Mouse (Mus musculus) forebrain, embryonic 16.5 days (tissue): ENCODE data around the gene Mlxip. TPM values are rescaled to one million over a fixed set of nuclear protein-coding genes. Genes with fewer than 3 reads are reported as not detected.
A peak's percentile ranks its signal among the peaks of the same experiment; 100 is the strongest.

Experiments
- ATAC-seq: fragments of 200-750 bp; cut with Nextera tagmentation; 2 replicates; pipeline ENCODE4 v1.8.0; 2017; ENCODE audit warnings: mild to moderate bottlenecking, moderate library complexity
- H3K27ac ChIP-seq: fragments of 300-500 bp; sonication (generic); 2 replicates; pipeline ENCODE4 v1.5.1; 2014; ENCODE audit warnings: low read length, control low read depth
- H3K27me3 ChIP-seq: fragments of 300-500 bp; sonication (generic); replicated peaks from 2 replicates; pipeline ENCODE4 v1.6.1; 2014; ENCODE audit warnings: low read length; ENCODE audit not compliant: control insufficient read depth, insufficient read depth
- H3K36me3 ChIP-seq: fragments of 300-500 bp; sonication (generic); 2 replicates; pipeline ENCODE4 v1.6.1; 2014; ENCODE audit not compliant: control insufficient read depth, insufficient read depth
- H3K4me1 ChIP-seq: fragments of 300-500 bp; sonication (generic); replicated peaks from 2 replicates; pipeline ENCODE4 v1.6.1; 2014; ENCODE audit warnings: low read length; ENCODE audit not compliant: control insufficient read depth, insufficient read depth
- H3K4me2 ChIP-seq: fragments of 300-500 bp; sonication (generic); 2 replicates; pipeline ENCODE4 v1.6.1; 2014; ENCODE audit warnings: mild to moderate bottlenecking, low read length, control low read depth
- H3K4me3 ChIP-seq: fragments of 300-500 bp; sonication (generic); replicated peaks from 2 replicates; pipeline ENCODE4 v1.5.1; 2014; ENCODE audit warnings: mild to moderate bottlenecking, low read length, control low read depth
- H3K9ac ChIP-seq: fragments of 300-500 bp; sonication (generic); replicated peaks from 2 replicates; pipeline ENCODE4 v1.6.1; 2014; ENCODE audit warnings: low read depth, low read length, control low read depth
- H3K9me3 ChIP-seq: fragments of 300-500 bp; sonication (generic); 2 replicates; pipeline ENCODE4 v1.6.1; 2016; ENCODE audit warnings: low read length; ENCODE audit not compliant: control insufficient read depth
- WGBS: fragments of 180-500 bp; shearing (Covaris S2); extraction: QIAGEN DNeasy Blood & Tissue Kit; methylation state at CpG from one replicate; pipeline ENCODE4 v1.1.7; 2014; 5-methylcytosine and 5-hydroxymethylcytosine counted together
- polyA plus RNA-seq: library from polyadenylated mRNA; unstranded; fragments of >200 nt; fragmentation: Nextera tagmentation; extraction: Ambion mirVana; gene quantifications from 2 replicates; pipeline ENCODE4 v1.2.1, GENCODE M21; 2015

The Mlxip gene
- polyA plus RNA-seq, 1 experiment from 2014 or later, result 18.0 TPM

- Histone ChIP-seq H3K27ac (no peak overlapping the region), H3K27me3 (no peaks in the 10 kb centered on the region), H3K9ac (peak overlapping the region; percentile 44), H3K4me3 (peak overlapping the region; percentile 98), H3K36me3 (no peaks in the 10 kb centered on the region), H3K9me3 (no peaks in the 10 kb centered on the region), H3K4me2 (peak overlapping the region; percentile 64), H3K4me1 (peaks cover 37% of the 10 kb centered on the region)
- 54% methylated on average over 8 of the region's 8 CpGs for WGBS
- ATAC-seq, result no peak
These were observed 2.4 kb downstream of the Mlxip start for GRCm38 (mm10) chr5:123396901-123397464.

GRCm38 (mm10) chr5:123397786-123398185 is 3.2 kb downstream of the Mlxip start:
- 0 out of 2 replicates have a peak overlapping the region, but pooled peaks have one; percentile 15 for H3K9ac ChIP-seq

GRCm38 (mm10) chr5:123398856-123399498 is 4.4 kb downstream of the Mlxip start:
- Histone ChIP-seq H3K4me1 (peaks cover 34% of the 10 kb centered on the region), H3K4me2 (no peak overlapping the region), H3K27me3 (no peaks in the 10 kb centered on the region), H3K36me3 (no peaks in the 10 kb centered on the region), H3K9ac (no peak overlapping the region), H3K27ac (no peak overlapping the region), H3K4me3 (no peak overlapping the region), H3K9me3 (no peaks in the 10 kb centered on the region)
- WGBS, result 94% methylated on average over 4 of the region's 4 CpGs
- no peak for ATAC-seq

More at GRCm38 (mm10) chr5:123397786-123398185, 3.2 kb downstream of the Mlxip start:
- WGBS, result 87% methylated on average over 11 of the region's 11 CpGs
- no peak for ATAC-seq
- Histone ChIP-seq H3K9me3 (no peaks in the 10 kb centered on the region), H3K4me3 (peak overlapping the region; percentile 17; the same call in 1 of the 2 replicates), H3K36me3 (no peaks in the 10 kb centered on the region), H3K27ac (no peak overlapping the region), H3K4me1 (peaks cover 37% of the 10 kb centered on the region), H3K4me2 (peak overlapping the region; percentile 64), H3K27me3 (no peaks in the 10 kb centered on the region)

GRCm38 (mm10) chr5:123404480-123404879 is 9.9 kb downstream of the Mlxip start:
- no peaks in the 10 kb centered on the region for H3K9me3 ChIP-seq
- no peaks in the 10 kb centered on the region for H3K36me3 ChIP-seq
- no peak overlapping the region for H3K4me2 ChIP-seq
- no peaks in the 10 kb centered on the region for H3K27me3 ChIP-seq
- H3K27ac ChIP-seq, result no peak overlapping the region
- WGBS, result 91% methylated on average over 3 of the region's 3 CpGs
- no peak overlapping the region for H3K9ac ChIP-seq
- ATAC-seq, result no peak
- peaks cover 3% of the 10 kb centered on the region; the same call in 1 of the 2 replicates for H3K4me1 ChIP-seq
- H3K4me3 ChIP-seq, result no peak overlapping the region

- Histone ChIP-seq H3K27ac (no peak overlapping the region), H3K4me1 (no peaks in the 10 kb centered on the region), H3K36me3 (no peaks in the 10 kb centered on the region), H3K4me2 (no peak overlapping the region), H3K9me3 (no peaks in the 10 kb centered on the region), H3K9ac (no peak overlapping the region), H3K27me3 (no peaks in the 10 kb centered on the region), H3K4me3 (no peak overlapping the region)
- WGBS, result 43% methylated on average over 2 of the region's 2 CpGs
- no peak for ATAC-seq
These were observed 12.4 kb downstream of the Mlxip start for GRCm38 (mm10) chr5:123406952-123407351.

- Histone ChIP-seq H3K4me3 (no peak overlapping the region), H3K27me3 (no peaks in the 10 kb centered on the region), H3K4me2 (no peak overlapping the region), H3K27ac (no peak overlapping the region), H3K9me3 (no peaks in the 10 kb centered on the region), H3K36me3 (no peaks in the 10 kb centered on the region), H3K4me1 (no peaks in the 10 kb centered on the region), H3K9ac (no peak overlapping the region)
- WGBS, result 58% methylated on average over 3 of the region's 3 CpGs
- ATAC-seq, result no peak
These were observed 13.6 kb downstream of the Mlxip start for GRCm38 (mm10) chr5:123408176-123408575.

- Histone ChIP-seq H3K27ac (no peak overlapping the region), H3K9me3 (no peaks in the 10 kb centered on the region), H3K4me3 (no peak overlapping the region), H3K36me3 (no peaks in the 10 kb centered on the region), H3K4me2 (no peak overlapping the region), H3K27me3 (no peaks in the 10 kb centered on the region), H3K9ac (no peak overlapping the region), H3K4me1 (peaks cover 13% of the 10 kb centered on the region)
- 90% methylated on average over 4 of the region's 4 CpGs for WGBS
- ATAC-seq, result no peak
These were observed 17.6 kb downstream of the Mlxip start for GRCm38 (mm10) chr5:123412193-123412592.

GRCm38 (mm10) chr5:123413866-123414363 is 19.3 kb downstream of the Mlxip start:
- WGBS, result 75% methylated on average over 2 of the region's 2 CpGs
- Histone ChIP-seq H3K4me3 (no peak overlapping the region), H3K9me3 (no peaks in the 10 kb centered on the region), H3K27me3 (no peaks in the 10 kb centered on the region), H3K36me3 (no peaks in the 10 kb centered on the region), H3K9ac (no peak overlapping the region), H3K4me1 (peaks cover 13% of the 10 kb centered on the region), H3K27ac (no peak overlapping the region), H3K4me2 (no peak overlapping the region)
- ATAC-seq, result no peak

GRCm38 (mm10) chr5:123416149-123416548 is 21.6 kb downstream of the Mlxip start:
- Histone ChIP-seq H3K27me3 (no peaks in the 10 kb centered on the region), H3K9ac (no peak overlapping the region), H3K36me3 (no peaks in the 10 kb centered on the region), H3K9me3 (no peaks in the 10 kb centered on the region), H3K27ac (no peak overlapping the region), H3K4me1 (peaks cover 13% of the 10 kb centered on the region), H3K4me3 (no peak overlapping the region), H3K4me2 (no peak overlapping the region)
- WGBS, result 80% methylated on average over 3 of the region's 3 CpGs
- no peak for ATAC-seq
